Comparison of ENCODE assay signal across 11 mouse cellular contexts in the genomic region with DNA sequence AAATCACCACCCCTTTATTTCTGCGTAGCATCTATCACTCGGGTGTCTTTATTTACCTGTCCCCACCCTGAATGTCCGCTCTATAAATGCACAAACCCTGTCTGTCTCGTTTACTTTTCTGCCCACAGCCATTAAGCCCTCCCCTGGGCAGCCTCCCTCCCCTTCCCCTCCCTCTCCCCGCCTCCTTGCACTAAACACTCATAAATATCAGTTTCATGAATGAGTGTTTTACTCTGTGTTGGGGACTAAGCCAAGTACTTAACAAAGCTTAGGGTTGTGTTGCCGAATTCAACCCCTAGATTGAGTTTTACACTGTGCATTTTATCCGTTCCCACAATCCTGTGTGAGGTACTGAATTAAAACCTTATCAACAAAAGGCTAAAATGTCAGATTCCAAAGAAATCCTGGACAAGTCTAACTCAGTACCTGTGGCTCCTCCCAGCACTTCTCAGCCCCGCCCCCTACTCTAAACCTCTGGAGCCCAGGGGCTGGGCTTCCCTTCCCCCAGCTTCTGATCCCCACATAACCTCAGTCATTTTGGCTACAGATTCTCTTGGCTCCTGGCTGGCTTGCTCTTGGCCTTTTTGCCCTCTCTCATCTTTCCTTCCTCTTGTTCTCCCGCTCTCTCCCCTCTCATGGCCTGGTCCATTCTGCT. TPM values are rescaled to one million over a fixed set of nuclear protein-coding genes. Genes with fewer than 3 reads are reported as not detected.
DNase-seq lines count a peak whose midpoint lies in the region; ATAC-seq and TF ChIP-seq lines count a peak whose summit lies in the region.
"Had no signal": no experiment of that assay in that cellular context is flagged by ENCODE, and none has a peak within 500 bp of the region (broad histone marks: within the 10 kb centered on the region; RNA-seq: fewer than 3 reads in every experiment).

No protein-coding gene starts in this region.

- H3K4me3 ChIP-seq in kidney, adult 2 months (ENCODE audit: insufficient read depth, low read depth, low read length) = no peak overlapping the region
- H3K4me3 ChIP-seq in embryonic facial prominence, embryonic 13.5 days = peak overlapping the region; percentile 7; the same call in 1 of the 2 replicates
- H3K4me3 ChIP-seq in neural tube, embryonic 14.5 days (ENCODE audit: low read depth, low read length) = no peak overlapping the region
- no peak overlapping the region for H3K4me3 ChIP-seq in layer of hippocampus, adult 2 months

- TF ChIP-seq CTCF in kidney, adult 2 months (conservative IDR thresholded peaks at IDR 0.05; ENCODE audit: insufficient read depth, insufficient read length, low read depth, low read length) = no peak
- TF ChIP-seq CTCF in layer of hippocampus, adult 2 months (conservative IDR thresholded peaks at IDR 0.05) = no peak

- no peaks in the 10 kb centered on the region for H3K9me3 ChIP-seq in embryonic facial prominence, embryonic 13.5 days
- no peaks in the 10 kb centered on the region for H3K9me3 ChIP-seq in neural tube, embryonic 14.5 days (ENCODE audit: control insufficient read depth, low read length)

- H3K4me1 ChIP-seq in kidney, adult 2 months (ENCODE audit: control insufficient read depth, insufficient read depth, low read length) = peaks cover 10% of the 10 kb centered on the region
- H3K4me1 ChIP-seq in embryonic facial prominence, embryonic 13.5 days = peaks cover 22% of the 10 kb centered on the region
- 0 out of 2 replicates have a peak, but pooled peaks cover 3% of the 10 kb centered on the region for H3K4me1 ChIP-seq in neural tube, embryonic 14.5 days (ENCODE audit: control insufficient read depth, insufficient read depth, low read length)

- no peaks in the 10 kb centered on the region for H3K27me3 ChIP-seq in kidney, adult 2 months (replicated peaks; ENCODE audit: control insufficient read depth, insufficient read depth, low read length)
- no peaks in the 10 kb centered on the region for H3K27me3 ChIP-seq in embryonic facial prominence, embryonic 13.5 days
- H3K27me3 ChIP-seq in neural tube, embryonic 14.5 days (ENCODE audit: control insufficient read depth, insufficient read depth, low read length) = no peaks in the 10 kb centered on the region

- peak; percentile 41 for DNase-seq in kidney, adult 2 months
- DNase-seq in kidney, postnatal 14 days = no peak
- DNase-seq in liver = peak; percentile 51
- DNase-seq in cerebellum, postnatal 4 days (ENCODE audit: low spot score in 2 of 2) = no peak
- no peak for DNase-seq in layer of hippocampus, adult 2 months (ENCODE audit: low spot score in 2 of 2)
- DNase-seq: cerebellum, postnatal 14 days; gastrocnemius, postnatal 10 days had no signal

- H3K36me3 ChIP-seq in kidney, adult 2 months (ENCODE audit: control insufficient read depth, insufficient read depth, low read length) = no peaks in the 10 kb centered on the region
- H3K36me3 ChIP-seq in embryonic facial prominence, embryonic 13.5 days = no peaks in the 10 kb centered on the region
- no peaks in the 10 kb centered on the region for H3K36me3 ChIP-seq in neural tube, embryonic 14.5 days (ENCODE audit: control insufficient read depth, insufficient read depth, low read length)

- peak overlapping the region; percentile 25; the same call in 1 of the 2 replicates for H3K27ac ChIP-seq in kidney, adult 2 months (ENCODE audit: insufficient read depth, low read depth, low read length)
- peak overlapping the region; percentile 39; the same call in 1 of the 2 replicates for H3K27ac ChIP-seq in embryonic facial prominence, embryonic 13.5 days
- no peak overlapping the region for H3K27ac ChIP-seq in neural tube, embryonic 14.5 days (ENCODE audit: low read depth, low read length)
- no peak overlapping the region for H3K27ac ChIP-seq in layer of hippocampus, adult 2 months

- 0 out of 2 replicates have a peak, but pooled peaks have one; percentile 72 for ATAC-seq in embryonic facial prominence, embryonic 13.5 days (ENCODE audit: insufficient number of reproducible peaks, insufficient read depth, low FRiP score, low TSS enrichment, low read depth)
- ATAC-seq in neural tube, embryonic 14.5 days (ENCODE audit: low read depth) = peak; percentile 49; the same call in 1 of the 2 replicates
- ATAC-seq in CD4-positive, CD25-positive, alpha-beta regulatory T cell, adult 4 months = no peak
- ATAC-seq: inflammation-experienced regulatory T-cells, adult 6 months had no signal

- H3K9ac ChIP-seq in embryonic facial prominence, embryonic 13.5 days = no peak overlapping the region
- no peak overlapping the region for H3K9ac ChIP-seq in neural tube, embryonic 14.5 days (replicated peaks; ENCODE audit: low read depth, low read length)

- peak overlapping the region; percentile 38 for H3K4me2 ChIP-seq in embryonic facial prominence, embryonic 13.5 days
- H3K4me2 ChIP-seq in neural tube, embryonic 14.5 days (ENCODE audit: low read depth, low read length) = no peak overlapping the region

- no peak for TF ChIP-seq POLR2A in kidney, adult 2 months (IDR thresholded peaks at IDR 0.05; ENCODE audit: low read depth, low read length)

- 34% methylated on average over 9 of the region's 9 CpGs for WGBS in kidney, adult 2 months
- WGBS in embryonic facial prominence, embryonic 13.5 days = 19% methylated on average over 9 of the region's 9 CpGs
- 20% methylated on average over 9 of the region's 9 CpGs for WGBS in neural tube, embryonic 14.5 days

RNA-seq across cellular contexts. Expression of a gene that starts 52.0 kb away (rescaled TPM):
- polyA plus RNA-seq in kidney, adult 2 months (2012; rRNA removed) = 63.0 and 64.9 TPM in 2 replicates
- 81.8 and 92.9 TPM in 2 replicates for polyA plus RNA-seq in embryonic facial prominence, embryonic 13.5 days (2015; fragmentation: Nextera tagmentation; extraction: Ambion mirVana)
- polyA plus RNA-seq in neural tube, embryonic 14.5 days (2014; fragmentation: Nextera tagmentation; extraction: Ambion mirVana) = 34.5 and 49.7 TPM in 2 replicates
- polyA plus RNA-seq in CD4-positive, CD25-positive, alpha-beta regulatory T cell, adult 4 months (2017; shearing (Covaris generic)) = 10 to 100 TPM; 29.1 to 44.1 TPM
- total RNA-seq in layer of hippocampus, adult 2 months (2021) = 10 to 100 TPM; 53.2 to 55.4 TPM

Comparison
In these comparisons a context has a peak if more than half of its experiments do, and no peak if none do; other contexts are left out.
1. DNase-seq: peak in kidney, adult 2 months (single experiment) and liver (single experiment); none in kidney, postnatal 14 days (single experiment), cerebellum, postnatal 4 days (0 of 2) and layer of hippocampus, adult 2 months (0 of 2).
2. H3K27ac ChIP-seq: peak in kidney, adult 2 months (single experiment) and embryonic facial prominence, embryonic 13.5 days (single experiment); none in neural tube, embryonic 14.5 days (single experiment) and layer of hippocampus, adult 2 months (single experiment).